ENCODE assay signal across 28 mouse cellular contexts in genomic region chr10:76392596-76392995, GRCm38 (mm10). TPM values are rescaled to one million over a fixed set of nuclear protein-coding genes. Genes with fewer than 3 reads are reported as not detected.
"Had no signal": no experiment of that assay in that cellular context is flagged by ENCODE, and none has a peak within 500 bp of the region (broad histone marks: within the 10 kb centered on the region; RNA-seq: fewer than 3 reads in every experiment).

No protein-coding gene starts in this region.

- H3K27me3 ChIP-seq: liver, embryonic 13.5 days; neural tube, embryonic 12.5 days; neural tube, embryonic 15.5 days; stomach, embryonic 15.5 days had no signal

- H3K9me3 ChIP-seq: liver, embryonic 13.5 days; neural tube, embryonic 12.5 days; neural tube, embryonic 15.5 days; stomach, embryonic 15.5 days had no signal

- H3K4me1 ChIP-seq: liver, embryonic 13.5 days; neural tube, embryonic 12.5 days; neural tube, embryonic 15.5 days; stomach, embryonic 15.5 days had no signal

- H3K27ac ChIP-seq: layer of hippocampus, adult 2 months; liver, embryonic 13.5 days; neural tube, embryonic 12.5 days; neural tube, embryonic 15.5 days; stomach, embryonic 15.5 days had no signal

- DNase-seq: layer of hippocampus, adult 9-11 months; liver, embryonic 13.5 days; lung, postnatal 4 days; right cerebral cortex, adult 18-20 months; right cerebral cortex, postnatal 14 days; right cerebral cortex, postnatal 4 days; spleen, adult 18-20 months had no signal

- H3K9ac ChIP-seq: liver, embryonic 13.5 days; neural tube, embryonic 12.5 days; neural tube, embryonic 15.5 days; stomach, embryonic 15.5 days had no signal

- H3K4me2 ChIP-seq: liver, embryonic 13.5 days; midbrain, embryonic 11.5 days; neural tube, embryonic 12.5 days; neural tube, embryonic 15.5 days; stomach, embryonic 15.5 days had no signal

- H3K4me3 ChIP-seq: layer of hippocampus, adult 2 months; liver, embryonic 13.5 days; neural tube, embryonic 12.5 days; neural tube, embryonic 15.5 days; stomach, embryonic 15.5 days had no signal

RNA-seq across cellular contexts. Expression of gene AC141477.1, which starts 47.6 kb away (rescaled TPM):
- total RNA-seq: layer of hippocampus, adult 2 months; layer of hippocampus, postnatal 25 days; left cerebral cortex, adult 18-20 months; left cerebral cortex, postnatal 36 days; liver, adult 2 months; midbrain, postnatal 0 days had no signal
- polyA plus RNA-seq: kidney, embryonic 16.5 days; large intestine, adult 2 months; limb, embryonic 11.5 days; limb, embryonic 14.5 days; liver, adult 2 months; liver, embryonic 13.5 days; liver, embryonic 16.5 days; lung, adult 2 months; lung, embryonic 16.5 days; midbrain, embryonic 11.5 days; midbrain, embryonic 14.5 days; midbrain, postnatal 0 days; neural tube, embryonic 12.5 days; neural tube, embryonic 15.5 days; stomach, embryonic 15.5 days; thymus, postnatal 0 days had no signal

RNA-seq across cellular contexts. Expression of gene 2610028H24Rik, which starts 56.3 kb away (rescaled TPM):
- total RNA-seq: layer of hippocampus, adult 2 months; layer of hippocampus, postnatal 25 days; left cerebral cortex, adult 18-20 months; left cerebral cortex, postnatal 36 days; liver, adult 2 months; megakaryocyte progenitor cell, adult 5-6 weeks; megakaryocyte-erythroid progenitor cell, adult 5-6 weeks; midbrain, postnatal 0 days had no signal
- polyA plus RNA-seq: kidney, embryonic 16.5 days; large intestine, adult 2 months; limb, embryonic 11.5 days; limb, embryonic 14.5 days; liver, adult 2 months; liver, embryonic 13.5 days; liver, embryonic 16.5 days; midbrain, embryonic 11.5 days; midbrain, embryonic 14.5 days; midbrain, postnatal 0 days; neural tube, embryonic 12.5 days; neural tube, embryonic 15.5 days; stomach, embryonic 15.5 days had no signal
